Mouse (Mus musculus) CH12.LX (cell line): ENCODE measurements at regions not wholly inside any gene's neighbourhood (a gene's known extent, or its start where the extent isn't known, plus 50 kb on each side); places are given as distances from the start of the nearest gene placed in this dataset.

Experiments
- CHD2 ChIP-seq: IDR thresholded peaks from 2 replicates; pipeline ENCODE4 v1.6.1; 2011; ENCODE audit warnings: low read length, improper control_type of control experiment
- CTCF ChIP-seq, 2 experiments: IDR thresholded peaks in 1 of 2; conservative IDR thresholded peaks in 1 of 2; 2 replicates each; pipeline ENCODE4 v1.5.1; 2011 to 2012; ENCODE audit warnings: low read depth in 2 of 2, low read length in 2 of 2, improper control_type of control experiment in 1 of 2, inconsistent platforms in 1 of 2, mild to moderate bottlenecking in 1 of 2, moderate library complexity in 1 of 2
- MAZ ChIP-seq: IDR thresholded peaks from 2 replicates; pipeline ENCODE4 v1.6.1; 2012; ENCODE audit warnings: low read depth, mild to moderate bottlenecking, inconsistent platforms, low read length, improper control_type of control experiment, moderate library complexity
- MXI1 ChIP-seq: IDR thresholded peaks from 2 replicates; pipeline ENCODE4 v1.6.1; 2011; ENCODE audit warnings: mild to moderate bottlenecking, low read depth, low read length, improper control_type of control experiment
- MYC ChIP-seq: IDR thresholded peaks from 2 replicates; pipeline ENCODE4 v1.6.1; 2011; ENCODE audit warnings: low read depth, mild to moderate bottlenecking, improper control_type of control experiment, low read length
- PAX5 ChIP-seq: IDR thresholded peaks from 2 replicates; pipeline ENCODE4 v1.6.1; 2012; ENCODE audit warnings: low read length, inconsistent platforms, mixed read lengths
- POLR2A ChIP-seq: IDR thresholded peaks from 2 replicates; pipeline ENCODE4 v1.6.1; 2011; ENCODE audit warnings: low read depth, mild to moderate bottlenecking, improper control_type of control experiment, low read length
- USF1 ChIP-seq: IDR thresholded peaks from 2 replicates; pipeline ENCODE4 v1.6.1; 2014; ENCODE audit warnings: low read depth, mild to moderate bottlenecking, inconsistent platforms, low read length, improper control_type of control experiment

GRCm38 (mm10) chr1:23655768-23656167 is 105.8 kb upstream of the B3gat2 start:
- TF ChIP-seq CTCF (conservative IDR thresholded peaks at IDR 0.05 in 1 of 2, IDR thresholded peaks at IDR 0.05 in 1 of 2; ENCODE audit: low read depth in 2 of 2, low read length in 2 of 2) (no peak), MAZ (no peak), MYC (no peak), POLR2A (no peak), PAX5 (no peak), MXI1 (no peak), CHD2 (no peak), USF1 (no peak)
